Mouse (Mus musculus) G1E (cell line): Measurements from ENCODE around the gene Myt1l. TPM values are rescaled to one million over a fixed set of nuclear protein-coding genes. Genes with fewer than 3 reads are reported as not detected.

Source experiments
- ATAC-seq: 2 replicates; pipeline ENCODE4 v1.8.0; 2016; ENCODE audit warnings: mild to moderate bottlenecking; ENCODE audit not compliant: insufficient number of reproducible peaks, poor library complexity, low FRiP score, severe bottlenecking; ENCODE audit errors: extremely low read depth
- DNase-seq: peaks from one replicate; pipeline ENCODE4 v3.0.0; 2012; ENCODE audit warnings: low spot score
- H3K27me3 ChIP-seq: 2 replicates; pipeline ENCODE4 v1.6.1; 2012; ENCODE audit warnings: mild to moderate bottlenecking, low read length, inconsistent platforms; ENCODE audit not compliant: insufficient read depth
- H3K36me3 ChIP-seq: replicated peaks from 2 replicates; pipeline ENCODE3; 2012; ENCODE audit warnings: mild to moderate bottlenecking, inconsistent platforms
- H3K4me1 ChIP-seq: 2 replicates; pipeline ENCODE4 v1.6.1; 2012; ENCODE audit warnings: low read depth, low read length, inconsistent platforms, mixed read lengths; ENCODE audit not compliant: insufficient read depth
- H3K4me3 ChIP-seq: 2 replicates; pipeline ENCODE4 v1.5.1; 2012; ENCODE audit warnings: low read depth, mild to moderate bottlenecking, inconsistent platforms, low read length, moderate library complexity, mixed read lengths
- H3K9me3 ChIP-seq: replicated peaks from 2 replicates; pipeline ENCODE4 v1.6.1; 2012; ENCODE audit warnings: inconsistent platforms
- CTCF ChIP-seq: IDR thresholded peaks from 2 replicates; pipeline ENCODE4 v1.5.1; 2012; ENCODE audit warnings: low read depth, low read length, inconsistent platforms, mixed read lengths
- GATA1 ChIP-seq: IDR thresholded peaks from 2 replicates; pipeline ENCODE4 v1.6.1; 2012; ENCODE audit warnings: borderline replicate concordance, low read length, inconsistent platforms, mixed read lengths
- GATA2 ChIP-seq: IDR thresholded peaks from 2 replicates; pipeline ENCODE4 v1.6.1; 2012; ENCODE audit warnings: low read depth, low read length, inconsistent platforms, borderline replicate concordance
- POLR2AphosphoS5 ChIP-seq: IDR thresholded peaks from 2 replicates; pipeline ENCODE4 v1.6.1; 2012; ENCODE audit warnings: low read depth, low read length, inconsistent platforms; ENCODE audit not compliant: insufficient replicate concordance
- TAL1 ChIP-seq: conservative IDR thresholded peaks from 2 replicates; pipeline ENCODE4 v1.6.1; 2012; ENCODE audit warnings: low read depth, low read length, inconsistent platforms, mixed read lengths
- polyA plus RNA-seq: library from polyadenylated mRNA; stranded (reverse); fragments of >175 nt; gene quantifications from 2 replicates; pipeline ENCODE4 v1.2.3, GENCODE M21; 2012
- total RNA-seq, 2 experiments: library from RNA; stranded (forward) in 1 of 2; stranded (reverse) in 1 of 2; fragments of 200-1000 nt in 1 of 2; fragments of >200 nt in 1 of 2; fragmentation: Nextera tagmentation in 1 of 2; gene quantifications; 2 replicates each; pipeline ENCODE4 v1.2.3; 2014 to 2017

The Myt1l gene
- total and polyA plus RNA-seq, 3 experiments, result 0.33 TPM; not detected in 2

- Histone ChIP-seq H3K9me3 (peaks cover 68% of the 10 kb centered on the region), H3K36me3 (no peaks in the 10 kb centered on the region), H3K27me3 (no peaks in the 10 kb centered on the region), H3K4me3 (no peak overlapping the region), H3K4me1 (no peaks in the 10 kb centered on the region)
- TF ChIP-seq POLR2AphosphoS5 (no peak), TAL1 (no peak), CTCF (no peak), GATA2 (no peak), GATA1 (no peak)
- DNase-seq (no peak), ATAC-seq (no peak)
Measured at GRCm38 (mm10) chr12:29559769-29560168, 31.6 kb downstream of the Myt1l start.

GRCm38 (mm10) chr12:29561222-29561621, 33.0 kb downstream of the Myt1l start:
- TF ChIP-seq TAL1, result no peak
- no peak for TF ChIP-seq GATA1
- TF ChIP-seq CTCF, result no peak
- no peak for TF ChIP-seq POLR2AphosphoS5
- no peak for TF ChIP-seq GATA2
- no peak for ATAC-seq
- no peak for DNase-seq

GRCm38 (mm10) chr12:29569311-29569710, 41.1 kb downstream of the Myt1l start:
- no peak for DNase-seq
- no peaks in the 10 kb centered on the region for H3K36me3 ChIP-seq
- no peaks in the 10 kb centered on the region for H3K27me3 ChIP-seq
- TF ChIP-seq POLR2AphosphoS5 (no peak), GATA1 (no peak), TAL1 (no peak), GATA2 (no peak), CTCF (no peak)
- H3K9me3 ChIP-seq, result peaks cover 55% of the 10 kb centered on the region
- no peaks in the 10 kb centered on the region for H3K4me1 ChIP-seq
- H3K4me3 ChIP-seq, result no peak overlapping the region; the same call in 1 of the 2 replicates
- no peak for ATAC-seq

More at GRCm38 (mm10) chr12:29561222-29561621, 33.0 kb downstream of the Myt1l start:
- H3K9me3 ChIP-seq, result peaks cover 67% of the 10 kb centered on the region
- no peaks in the 10 kb centered on the region for H3K36me3 ChIP-seq
- no peaks in the 10 kb centered on the region for H3K4me1 ChIP-seq
- H3K4me3 ChIP-seq, result no peak overlapping the region
- no peaks in the 10 kb centered on the region for H3K27me3 ChIP-seq

GRCm38 (mm10) chr12:29570351-29570750, 42.2 kb downstream of the Myt1l start:
- Histone ChIP-seq H3K4me3 (no peak overlapping the region), H3K4me1 (no peaks in the 10 kb centered on the region), H3K36me3 (no peaks in the 10 kb centered on the region), H3K9me3 (peaks cover 61% of the 10 kb centered on the region), H3K27me3 (no peaks in the 10 kb centered on the region)
- no peak for ATAC-seq
- no peak for TF ChIP-seq POLR2AphosphoS5
- no peak for TF ChIP-seq GATA1
- no peak for TF ChIP-seq GATA2
- TF ChIP-seq TAL1, result no peak
- TF ChIP-seq CTCF, result no peak
- DNase-seq, result no peak

GRCm38 (mm10) chr12:29571613-29572012, 43.4 kb downstream of the Myt1l start:
- Histone ChIP-seq H3K9me3 (peaks cover 61% of the 10 kb centered on the region), H3K36me3 (no peaks in the 10 kb centered on the region), H3K4me1 (no peaks in the 10 kb centered on the region), H3K4me3 (no peak overlapping the region), H3K27me3 (no peaks in the 10 kb centered on the region)
- DNase-seq, result no peak
- TF ChIP-seq CTCF, result no peak
- TF ChIP-seq GATA1, result no peak
- no peak for TF ChIP-seq GATA2
- no peak for TF ChIP-seq TAL1
- TF ChIP-seq POLR2AphosphoS5, result no peak
- no peak for ATAC-seq

GRCm38 (mm10) chr12:29593787-29594186, 65.6 kb downstream of the Myt1l start:
- TF ChIP-seq GATA1 (no peak), GATA2 (no peak), TAL1 (no peak), POLR2AphosphoS5 (no peak), CTCF (no peak)
- ATAC-seq, result no peak
- no peak overlapping the region for H3K4me3 ChIP-seq
- no peaks in the 10 kb centered on the region for H3K27me3 ChIP-seq
- H3K4me1 ChIP-seq, result no peaks in the 10 kb centered on the region
- no peaks in the 10 kb centered on the region for H3K36me3 ChIP-seq
- peaks cover 32% of the 10 kb centered on the region for H3K9me3 ChIP-seq
- DNase-seq, result no peak

- no peak for ATAC-seq
- no peaks in the 10 kb centered on the region for H3K27me3 ChIP-seq
- H3K4me1 ChIP-seq, result no peaks in the 10 kb centered on the region
- H3K9me3 ChIP-seq, result peaks cover 46% of the 10 kb centered on the region
- no peak overlapping the region for H3K4me3 ChIP-seq
- no peaks in the 10 kb centered on the region for H3K36me3 ChIP-seq
- TF ChIP-seq GATA1 (no peak), TAL1 (no peak), CTCF (no peak), POLR2AphosphoS5 (no peak), GATA2 (no peak)
- DNase-seq, result no peak
Measured at GRCm38 (mm10) chr12:29599916-29600315, 71.7 kb downstream of the Myt1l start.
